ENCODE assay signal across 10 mouse cellular contexts in the genomic region with DNA sequence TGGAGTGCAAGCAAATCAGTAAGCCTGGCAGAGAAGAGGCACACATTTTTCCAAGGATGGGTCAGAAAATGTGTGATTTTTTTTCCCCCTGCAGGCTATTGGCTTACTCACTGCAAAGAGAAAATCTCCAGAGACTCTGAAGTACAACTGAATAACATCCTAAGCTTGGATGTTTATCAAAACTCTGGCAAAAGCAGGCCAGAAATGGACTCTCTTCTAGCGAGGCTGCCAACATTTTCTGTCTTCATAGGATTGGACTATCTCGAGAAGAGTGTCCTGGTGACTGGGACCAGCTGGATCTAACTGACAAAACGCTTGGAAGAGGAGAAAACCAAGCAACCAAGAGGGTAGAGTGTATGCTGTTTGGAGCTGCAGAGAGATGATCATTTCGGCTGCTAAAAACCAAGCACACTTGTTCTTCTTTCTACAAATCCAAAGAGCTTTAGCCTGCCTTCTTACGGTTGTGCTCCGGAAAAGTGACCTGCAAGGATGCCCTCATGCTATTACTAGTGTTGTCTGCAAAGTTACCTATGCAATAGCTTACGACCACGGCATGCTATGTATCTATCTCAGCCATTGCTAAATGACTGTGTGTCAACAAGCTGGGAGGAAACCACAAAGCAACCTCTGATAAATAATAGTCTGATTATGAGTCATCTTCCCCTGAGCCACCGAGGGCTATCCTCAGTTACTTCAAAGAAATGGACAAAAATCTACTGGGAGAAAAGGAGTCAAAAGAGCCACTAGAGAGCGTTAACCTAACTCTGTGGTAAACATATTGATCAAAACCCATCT. TPM values are rescaled to one million over a fixed set of nuclear protein-coding genes. Genes with fewer than 3 reads are reported as not detected.
DNase-seq lines count a peak whose midpoint lies in the region; ATAC-seq and TF ChIP-seq lines count a peak whose summit lies in the region.
"Had no signal": no experiment of that assay in that cellular context is flagged by ENCODE, and none has a peak within 500 bp of the region (broad histone marks: within the 10 kb centered on the region; RNA-seq: fewer than 3 reads in every experiment).

No protein-coding gene starts in this region.

- H3K27me3 ChIP-seq in heart, embryonic 15.5 days = no peaks in the 10 kb centered on the region
- H3K27me3 ChIP-seq in lung, postnatal 0 days (replicated peaks; ENCODE audit: insufficient read depth, low read length) = no peaks in the 10 kb centered on the region
- no peaks in the 10 kb centered on the region for H3K27me3 ChIP-seq in liver, embryonic 11.5 days (replicated peaks; ENCODE audit: control insufficient read depth, insufficient read depth, low read length)
- no peaks in the 10 kb centered on the region for H3K27me3 ChIP-seq in midbrain, embryonic 10.5 days (ENCODE audit: low read depth, poor library complexity, severe bottlenecking)
- H3K27me3 ChIP-seq: limb, embryonic 12.5 days; neural tube, embryonic 13.5 days had no signal

- TF ChIP-seq EP300 in lung, postnatal 0 days (IDR thresholded peaks at IDR 0.05) = no peak; the same call in 1 of the 2 replicates

- H3K4me2 ChIP-seq in heart, embryonic 15.5 days = no peak overlapping the region
- no peak overlapping the region for H3K4me2 ChIP-seq in lung, postnatal 0 days (replicated peaks; ENCODE audit: low read depth, low read length)
- H3K4me2 ChIP-seq in liver, embryonic 11.5 days = no peak overlapping the region
- H3K4me2 ChIP-seq: limb, embryonic 12.5 days; neural tube, embryonic 13.5 days had no signal

- intact Hi-C loops in left cerebral cortex, postnatal 36 days (cut with DNase I) = no loop called here

- H3K4me3 ChIP-seq in heart, embryonic 15.5 days = no peak overlapping the region
- H3K4me3 ChIP-seq in lung, postnatal 0 days (ENCODE audit: low read depth, low read length) = no peak overlapping the region
- no peak overlapping the region for H3K4me3 ChIP-seq in liver, embryonic 11.5 days (ENCODE audit: low read depth, low read length)
- H3K4me3 ChIP-seq in midbrain, embryonic 10.5 days = no peak overlapping the region
- H3K4me3 ChIP-seq: limb, embryonic 12.5 days; neural tube, embryonic 13.5 days had no signal

- no peaks in the 10 kb centered on the region; the same call in 1 of the 2 replicates for H3K4me1 ChIP-seq in heart, embryonic 15.5 days (replicated peaks)
- no peaks in the 10 kb centered on the region; the same call in 1 of the 2 replicates for H3K4me1 ChIP-seq in lung, postnatal 0 days (ENCODE audit: insufficient read depth, low read depth, low read length)
- no peaks in the 10 kb centered on the region for H3K4me1 ChIP-seq in liver, embryonic 11.5 days (replicated peaks; ENCODE audit: control insufficient read depth, insufficient read depth, low read length)
- H3K4me1 ChIP-seq in midbrain, embryonic 10.5 days = no peaks in the 10 kb centered on the region
- H3K4me1 ChIP-seq: limb, embryonic 12.5 days; neural tube, embryonic 13.5 days had no signal

- DNase-seq in cerebellum, postnatal 14 days = peak; percentile 12 to 50
- DNase-seq in cerebellum, postnatal 36 days = no peak
- DNase-seq in lung, postnatal 0 days (ENCODE audit: low spot score) = peak; percentile 89
- no peak for DNase-seq in left cerebral cortex, postnatal 36 days (ENCODE audit: low spot score in 2 of 2)
- DNase-seq in liver, embryonic 11.5 days (ENCODE audit: low spot score) = no peak
- DNase-seq in midbrain, embryonic 10.5 days (ENCODE audit: low spot score) = no peak

- no peaks in the 10 kb centered on the region for H3K36me3 ChIP-seq in heart, embryonic 15.5 days
- H3K36me3 ChIP-seq in lung, postnatal 0 days (ENCODE audit: insufficient read depth, low read length) = no peaks in the 10 kb centered on the region
- no peaks in the 10 kb centered on the region for H3K36me3 ChIP-seq in liver, embryonic 11.5 days (ENCODE audit: control insufficient read depth, insufficient read depth, low read length)
- no peaks in the 10 kb centered on the region for H3K36me3 ChIP-seq in midbrain, embryonic 10.5 days
- H3K36me3 ChIP-seq: limb, embryonic 12.5 days; neural tube, embryonic 13.5 days had no signal

- 0 out of 2 replicates have a peak, but pooled peaks have one; percentile 17 for TF ChIP-seq CTCF in lung, postnatal 0 days (IDR thresholded peaks at IDR 0.05)

- no peak overlapping the region for H3K9ac ChIP-seq in heart, embryonic 15.5 days
- H3K9ac ChIP-seq in lung, postnatal 0 days (replicated peaks; ENCODE audit: low read depth) = no peak overlapping the region
- H3K9ac ChIP-seq in liver, embryonic 11.5 days (ENCODE audit: low read depth, low read length) = no peak overlapping the region
- H3K9ac ChIP-seq: limb, embryonic 12.5 days; neural tube, embryonic 13.5 days had no signal

- H3K9me3 ChIP-seq in heart, embryonic 15.5 days (replicated peaks) = no peaks in the 10 kb centered on the region
- H3K9me3 ChIP-seq in lung, postnatal 0 days (ENCODE audit: low read length) = no peaks in the 10 kb centered on the region
- H3K9me3 ChIP-seq in liver, embryonic 11.5 days (ENCODE audit: control insufficient read depth, low read length) = no peaks in the 10 kb centered on the region
- H3K9me3 ChIP-seq in midbrain, embryonic 10.5 days (replicated peaks) = 0 out of 2 replicates have a peak, but pooled peaks cover 3% of the 10 kb centered on the region
- H3K9me3 ChIP-seq: limb, embryonic 12.5 days had no signal

- ATAC-seq in CD4-positive, CD25-positive, alpha-beta regulatory T cell, adult 4 months = peak; percentile 92
- ATAC-seq in heart, embryonic 15.5 days (replicated peaks; ENCODE audit: insufficient number of reproducible peaks, insufficient read depth, low FRiP score, low read depth) = peak; percentile 66
- ATAC-seq in lung, postnatal 0 days = peak; percentile 88
- no peak for ATAC-seq in liver, embryonic 11.5 days (replicated peaks; ENCODE audit: low FRiP score)

- WGBS in heart, embryonic 15.5 days = 63% methylated on average over 10 of the region's 10 CpGs
- 55% methylated on average over 10 of the region's 10 CpGs for WGBS in lung, postnatal 0 days
- 65% methylated on average over 10 of the region's 10 CpGs for WGBS in liver, embryonic 11.5 days
- 86% methylated on average over 10 of the region's 10 CpGs for WGBS in midbrain, embryonic 10.5 days

- H3K27ac ChIP-seq in heart, embryonic 15.5 days = no peak overlapping the region
- H3K27ac ChIP-seq in lung, postnatal 0 days (ENCODE audit: low read length) = no peak overlapping the region
- H3K27ac ChIP-seq in liver, embryonic 11.5 days (ENCODE audit: low read depth, low read length) = no peak overlapping the region
- no peak overlapping the region for H3K27ac ChIP-seq in midbrain, embryonic 10.5 days (replicated peaks)
- H3K27ac ChIP-seq: limb, embryonic 12.5 days; neural tube, embryonic 13.5 days had no signal

RNA-seq across cellular contexts. Expression of a gene that starts 36.1 kb away (rescaled TPM):
- 10 to 100 TPM; 40.3 to 40.5 TPM for polyA plus RNA-seq in CD4-positive, CD25-positive, alpha-beta regulatory T cell, adult 4 months (2017; shearing (Covaris generic))
- polyA plus RNA-seq in heart, embryonic 15.5 days (2015; fragmentation: Nextera tagmentation; extraction: Ambion mirVana) = 17.0 and 21.0 TPM in 2 replicates
- polyA plus RNA-seq in lung, postnatal 0 days (2015; fragmentation: Nextera tagmentation; extraction: Ambion mirVana) = 22.7 and 22.9 TPM in 2 replicates
- 10 to 100 TPM; 24.3 to 27.0 TPM for total RNA-seq in left cerebral cortex, postnatal 36 days (2021)
- polyA plus RNA-seq in liver, embryonic 11.5 days (2014; fragmentation: Nextera tagmentation; extraction: Ambion mirVana) = 21.6 and 27.0 TPM in 2 replicates
- polyA plus RNA-seq in midbrain, embryonic 10.5 days (2016; fragmentation: Nextera tagmentation; extraction: Ambion mirVana) = 36.3 and 45.7 TPM in 2 replicates

Comparison
In these comparisons a context has a peak if more than half of its experiments do, and no peak if none do; other contexts are left out.
1. DNase-seq: peak in cerebellum, postnatal 14 days (2 of 2) and lung, postnatal 0 days (single experiment); none in cerebellum, postnatal 36 days (0 of 2), left cerebral cortex, postnatal 36 days (0 of 2), liver, embryonic 11.5 days (single experiment) and midbrain, embryonic 10.5 days (single experiment).